Mouse (Mus musculus) limb, embryonic 15.5 days (tissue): Measurements from ENCODE around the gene Soga1. TPM values are rescaled to one million over a fixed set of nuclear protein-coding genes. Genes with fewer than 3 reads are reported as not detected.

ENCODE experiments used
- ATAC-seq: fragments of 200-750 bp; cut with Nextera tagmentation; 2 replicates; pipeline ENCODE4 v1.8.0; 2017; ENCODE audit warnings: low read depth, moderate TSS enrichment; ENCODE audit not compliant: insufficient number of reproducible peaks, low FRiP score, low TSS enrichment
- H3K27ac ChIP-seq: fragments of 300-500 bp; sonication (generic); 2 replicates; pipeline ENCODE4 v1.5.1; 2015; ENCODE audit warnings: moderate library complexity, mild to moderate bottlenecking, inconsistent platforms
- H3K27me3 ChIP-seq: fragments of 300-500 bp; sonication (generic); 2 replicates; pipeline ENCODE4 v1.6.1; 2015; ENCODE audit warnings: inconsistent platforms
- H3K36me3 ChIP-seq: fragments of 300-500 bp; sonication (generic); 2 replicates; pipeline ENCODE4 v1.6.1; 2015; ENCODE audit warnings: inconsistent platforms
- H3K4me1 ChIP-seq: fragments of 300-500 bp; sonication (generic); 2 replicates; pipeline ENCODE4 v1.6.1; 2015; ENCODE audit warnings: inconsistent platforms
- H3K4me2 ChIP-seq: fragments of 300-500 bp; sonication (generic); 2 replicates; pipeline ENCODE4 v1.6.1; 2015; ENCODE audit warnings: mild to moderate bottlenecking, inconsistent platforms
- H3K4me3 ChIP-seq: fragments of 300-500 bp; sonication (generic); 2 replicates; pipeline ENCODE4 v1.5.1; 2015; ENCODE audit warnings: mild to moderate bottlenecking, inconsistent platforms
- H3K9ac ChIP-seq: fragments of 300-500 bp; sonication (generic); 2 replicates; pipeline ENCODE4 v1.6.1; 2015; ENCODE audit warnings: inconsistent platforms
- H3K9me3 ChIP-seq: fragments of 300-500 bp; sonication (generic); 2 replicates; pipeline ENCODE4 v1.6.1; 2016; ENCODE audit warnings: inconsistent platforms
- WGBS: fragments of 180-500 bp; shearing (Covaris S2); methylation state at CpG from one replicate; pipeline ENCODE4 v1.1.7; 2015; 5-methylcytosine and 5-hydroxymethylcytosine counted together
- polyA plus RNA-seq: library from polyadenylated mRNA; unstranded; fragments of >200 nt; fragmentation: Nextera tagmentation; extraction: Ambion mirVana; gene quantifications from 2 replicates; pipeline ENCODE4 v1.2.1, GENCODE M21; 2015

Soga1 gene
- polyA plus RNA-seq, 1 experiment from 2014 or later, result 2.9 TPM

- Histone ChIP-seq H3K4me2 (peak overlapping the region; percentile 81), H3K9ac (peak overlapping the region; percentile 93), H3K9me3 (no peaks in the 10 kb centered on the region), H3K36me3 (peaks cover 7% of the 10 kb centered on the region; the same call in 1 of the 2 replicates), H3K27me3 (no peaks in the 10 kb centered on the region), H3K4me1 (peaks cover 50% of the 10 kb centered on the region), H3K4me3 (peak overlapping the region; percentile 92), H3K27ac (peak overlapping the region; percentile 97)
- ATAC-seq, result no peak
- WGBS, result under 1% methylated on average over 69 of the region's 79 CpGs
Measured at GRCm38 (mm10) chr2:157078059-157078792, 828 bp downstream of the Soga1 start.

- H3K36me3 ChIP-seq, result peaks cover 11% of the 10 kb centered on the region; the same call in 1 of the 2 replicates
- H3K27ac ChIP-seq, result peak overlapping the region; percentile 97
- no peak for ATAC-seq
- no peaks in the 10 kb centered on the region for H3K9me3 ChIP-seq
- peak overlapping the region; percentile 81 for H3K4me2 ChIP-seq
- 2% methylated on average over 15 of the region's 15 CpGs for WGBS
- H3K9ac ChIP-seq, result peak overlapping the region; percentile 93
- no peaks in the 10 kb centered on the region for H3K27me3 ChIP-seq
- peaks cover 55% of the 10 kb centered on the region for H3K4me1 ChIP-seq
- H3K4me3 ChIP-seq, result peak overlapping the region; percentile 92
Measured at GRCm38 (mm10) chr2:157077641-157078058, 1.4 kb downstream of the Soga1 start.

GRCm38 (mm10) chr2:157077160-157077559 is 1.9 kb downstream of the Soga1 start:
- Histone ChIP-seq H3K4me1 (peaks cover 60% of the 10 kb centered on the region), H3K4me3 (peak overlapping the region; percentile 92), H3K36me3 (peaks cover 11% of the 10 kb centered on the region; the same call in 1 of the 2 replicates), H3K27ac (peak overlapping the region; percentile 97), H3K27me3 (no peaks in the 10 kb centered on the region), H3K9me3 (no peaks in the 10 kb centered on the region), H3K4me2 (peak overlapping the region; percentile 81), H3K9ac (peak overlapping the region; percentile 93; the same call in 1 of the 2 replicates)
- ATAC-seq, result no peak
- 27% methylated on average over 5 of the region's 5 CpGs for WGBS

- Histone ChIP-seq H3K9me3 (no peaks in the 10 kb centered on the region), H3K27ac (no peak overlapping the region), H3K4me2 (peak overlapping the region; percentile 81), H3K4me3 (peak overlapping the region; percentile 92), H3K36me3 (peaks cover 11% of the 10 kb centered on the region; the same call in 1 of the 2 replicates), H3K4me1 (peaks cover 66% of the 10 kb centered on the region), H3K9ac (no peak overlapping the region), H3K27me3 (no peaks in the 10 kb centered on the region)
- WGBS, result 74% methylated on average over 7 of the region's 7 CpGs
- no peak for ATAC-seq
Measured at GRCm38 (mm10) chr2:157076585-157076984, 2.5 kb downstream of the Soga1 start.

- Histone ChIP-seq H3K27ac (peak overlapping the region; percentile 65), H3K36me3 (peaks cover 11% of the 10 kb centered on the region; the same call in 1 of the 2 replicates), H3K4me3 (peak overlapping the region; percentile 92), H3K9ac (0 out of 2 replicates have a peak overlapping the region, but pooled peaks have one; percentile 17), H3K4me1 (peaks cover 75% of the 10 kb centered on the region), H3K9me3 (no peaks in the 10 kb centered on the region), H3K4me2 (peak overlapping the region; percentile 81), H3K27me3 (no peaks in the 10 kb centered on the region)
- ATAC-seq, result no peak
- WGBS, result 25% methylated on average over 3 of the region's 3 CpGs
Measured at GRCm38 (mm10) chr2:157075685-157076084, 3.4 kb downstream of the Soga1 start.

- Histone ChIP-seq H3K27ac (peak overlapping the region; percentile 65), H3K4me3 (peak overlapping the region; percentile 92), H3K27me3 (no peaks in the 10 kb centered on the region), H3K36me3 (peaks cover 11% of the 10 kb centered on the region; the same call in 1 of the 2 replicates), H3K4me1 (peaks cover 80% of the 10 kb centered on the region), H3K4me2 (peak overlapping the region; percentile 81), H3K9ac (no peak overlapping the region), H3K9me3 (no peaks in the 10 kb centered on the region)
- 87% methylated on average over 3 of the region's 3 CpGs for WGBS
- no peak for ATAC-seq
Measured at GRCm38 (mm10) chr2:157075226-157075625, 3.8 kb downstream of the Soga1 start.

- ATAC-seq, result no peak
- Histone ChIP-seq H3K9me3 (no peaks in the 10 kb centered on the region), H3K36me3 (peaks cover 11% of the 10 kb centered on the region; the same call in 1 of the 2 replicates), H3K4me1 (peaks cover 80% of the 10 kb centered on the region), H3K4me2 (0 out of 2 replicates have a peak overlapping the region, but pooled peaks have one; percentile 81), H3K4me3 (no peak overlapping the region), H3K27ac (peak overlapping the region; percentile 65; the same call in 1 of the 2 replicates), H3K9ac (no peak overlapping the region), H3K27me3 (no peaks in the 10 kb centered on the region)
- 72% methylated on average over 5 of the region's 5 CpGs for WGBS
Measured at GRCm38 (mm10) chr2:157074772-157075171, 4.3 kb downstream of the Soga1 start.

GRCm38 (mm10) chr2:157074186-157074724 is 4.8 kb downstream of the Soga1 start:
- no peak overlapping the region for H3K4me2 ChIP-seq
- peaks cover 11% of the 10 kb centered on the region; the same call in 1 of the 2 replicates for H3K36me3 ChIP-seq
- no peak for ATAC-seq
- no peak overlapping the region for H3K4me3 ChIP-seq
- H3K9me3 ChIP-seq, result no peaks in the 10 kb centered on the region
- H3K27ac ChIP-seq, result peak overlapping the region; percentile 65
- WGBS, result 57% methylated on average over 9 of the region's 9 CpGs
- no peak overlapping the region for H3K9ac ChIP-seq
- peaks cover 83% of the 10 kb centered on the region for H3K4me1 ChIP-seq
- no peaks in the 10 kb centered on the region for H3K27me3 ChIP-seq

- Histone ChIP-seq H3K36me3 (peaks cover 11% of the 10 kb centered on the region; the same call in 1 of the 2 replicates), H3K9ac (no peak overlapping the region), H3K4me1 (peaks cover 91% of the 10 kb centered on the region), H3K27ac (peak overlapping the region; percentile 65), H3K4me3 (no peak overlapping the region), H3K9me3 (no peaks in the 10 kb centered on the region), H3K27me3 (no peaks in the 10 kb centered on the region), H3K4me2 (no peak overlapping the region)
- no peak; the same call in 1 of the 2 replicates for ATAC-seq
- 67% methylated on average over 9 of the region's 9 CpGs for WGBS
Measured at GRCm38 (mm10) chr2:157073378-157074052, 5.5 kb downstream of the Soga1 start.

GRCm38 (mm10) chr2:157072316-157072990 is 6.6 kb downstream of the Soga1 start:
- peaks cover 11% of the 10 kb centered on the region; the same call in 1 of the 2 replicates for H3K36me3 ChIP-seq
- H3K4me3 ChIP-seq, result no peak overlapping the region

GRCm38 (mm10) chr2:157071556-157071955 is 7.5 kb downstream of the Soga1 start:
- Histone ChIP-seq H3K27ac (peak overlapping the region; percentile 67), H3K27me3 (no peaks in the 10 kb centered on the region), H3K9ac (no peak overlapping the region), H3K4me3 (no peak overlapping the region), H3K4me1 (peaks cover 93% of the 10 kb centered on the region), H3K9me3 (no peaks in the 10 kb centered on the region), H3K36me3 (peaks cover 11% of the 10 kb centered on the region; the same call in 1 of the 2 replicates), H3K4me2 (peak overlapping the region; percentile 20; the same call in 1 of the 2 replicates)
- WGBS, result 31% methylated on average over 2 of the region's 2 CpGs
- peak; percentile 57; the same call in 1 of the 2 replicates for ATAC-seq

More at GRCm38 (mm10) chr2:157072316-157072990, 6.6 kb downstream of the Soga1 start:
- Histone ChIP-seq H3K4me2 (no peak overlapping the region), H3K9me3 (no peaks in the 10 kb centered on the region), H3K4me1 (peaks cover 93% of the 10 kb centered on the region), H3K27ac (peak overlapping the region; percentile 67), H3K27me3 (no peaks in the 10 kb centered on the region), H3K9ac (no peak overlapping the region)
- 51% methylated on average over 9 of the region's 9 CpGs for WGBS
- ATAC-seq, result no peak
